Mouse (Mus musculus) stomach, embryonic 15.5 days (tissue): ENCODE measurements at regions not wholly inside any gene's neighbourhood (a gene's known extent, or its start where the extent isn't known, plus 50 kb on each side); places are given as distances from the start of the nearest gene placed in this dataset.
A peak's percentile ranks its signal among the peaks of the same experiment; 100 is the strongest.

Experiments used
- ATAC-seq: fragments of 200-750 bp; cut with Nextera tagmentation; 2 replicates; pipeline ENCODE4 v1.8.0; 2017; ENCODE audit warnings: low read depth, moderate number of reproducible peaks, moderate TSS enrichment; ENCODE audit not compliant: insufficient read depth, low FRiP score
- H3K27ac ChIP-seq: fragments of 300-500 bp; sonication (generic); 2 replicates; pipeline ENCODE4 v1.5.1; 2015; ENCODE audit warnings: mild to moderate bottlenecking, inconsistent platforms
- H3K27me3 ChIP-seq: fragments of 300-500 bp; sonication (generic); replicated peaks from 2 replicates; pipeline ENCODE4 v1.6.1; 2015; ENCODE audit warnings: inconsistent platforms
- H3K36me3 ChIP-seq: fragments of 300-500 bp; sonication (generic); 2 replicates; pipeline ENCODE4 v1.6.1; 2015; ENCODE audit warnings: inconsistent platforms
- H3K4me1 ChIP-seq: fragments of 300-500 bp; sonication (generic); 2 replicates; pipeline ENCODE4 v1.6.1; 2015; ENCODE audit warnings: inconsistent platforms
- H3K4me2 ChIP-seq: fragments of 300-500 bp; sonication (generic); 2 replicates; pipeline ENCODE4 v1.6.1; 2015; ENCODE audit warnings: mild to moderate bottlenecking, inconsistent platforms
- H3K4me3 ChIP-seq: fragments of 300-500 bp; sonication (generic); replicated peaks from 2 replicates; pipeline ENCODE4 v1.5.1; 2015; ENCODE audit warnings: inconsistent platforms
- H3K9ac ChIP-seq: fragments of 300-500 bp; sonication (generic); 2 replicates; pipeline ENCODE4 v1.6.1; 2015; ENCODE audit warnings: inconsistent platforms
- H3K9me3 ChIP-seq: fragments of 300-500 bp; sonication (generic); 2 replicates; pipeline ENCODE4 v1.6.1; 2016; ENCODE audit warnings: inconsistent platforms
- WGBS: fragments of 180-500 bp; shearing (Covaris S2); methylation state at CpG from one replicate; pipeline ENCODE4 v1.1.7; 2015; 5-methylcytosine and 5-hydroxymethylcytosine counted together

GRCm38 (mm10) chr4:106232499-106232970 lies 83.5 kb upstream of the Usp24 start:
- WGBS = 31% methylated on average over 9 of the region's 9 CpGs
- H3K9me3 ChIP-seq = no peaks in the 10 kb centered on the region
- no peak overlapping the region for H3K4me3 ChIP-seq
- no peaks in the 10 kb centered on the region for H3K4me1 ChIP-seq
- ATAC-seq = peak; percentile 52; the same call in 1 of the 2 replicates
- H3K27me3 ChIP-seq = no peaks in the 10 kb centered on the region
- no peak overlapping the region for H3K9ac ChIP-seq
- no peak overlapping the region; the same call in 1 of the 2 replicates for H3K4me2 ChIP-seq
- H3K36me3 ChIP-seq = no peaks in the 10 kb centered on the region
- H3K27ac ChIP-seq = no peak overlapping the region

GRCm38 (mm10) chr4:106244384-106244819 lies 71.6 kb upstream of the Usp24 start:
- Histone ChIP-seq H3K4me3 (no peak overlapping the region), H3K9ac (no peak overlapping the region), H3K4me1 (no peaks in the 10 kb centered on the region), H3K36me3 (no peaks in the 10 kb centered on the region), H3K4me2 (no peak overlapping the region), H3K9me3 (no peaks in the 10 kb centered on the region), H3K27me3 (no peaks in the 10 kb centered on the region), H3K27ac (no peak overlapping the region)
- WGBS = 85% methylated on average over 14 of the region's 14 CpGs
- ATAC-seq = no peak

- Histone ChIP-seq H3K27ac (no peak overlapping the region), H3K9me3 (no peaks in the 10 kb centered on the region), H3K9ac (no peak overlapping the region), H3K27me3 (no peaks in the 10 kb centered on the region), H3K36me3 (no peaks in the 10 kb centered on the region), H3K4me3 (no peak overlapping the region), H3K4me1 (no peaks in the 10 kb centered on the region), H3K4me2 (no peak overlapping the region)
- 85% methylated on average over 9 of the region's 9 CpGs for WGBS
- no peak for ATAC-seq
These were observed 71.0 kb upstream of the Usp24 start for GRCm38 (mm10) chr4:106244826-106245510.

- no peak overlapping the region for H3K4me2 ChIP-seq
- no peak overlapping the region for H3K4me3 ChIP-seq
- no peak overlapping the region for H3K27ac ChIP-seq
- no peak overlapping the region for H3K9ac ChIP-seq
- no peaks in the 10 kb centered on the region for H3K9me3 ChIP-seq
- 69% methylated on average over 2 of the region's 2 CpGs for WGBS
- H3K4me1 ChIP-seq = no peaks in the 10 kb centered on the region
- no peaks in the 10 kb centered on the region for H3K27me3 ChIP-seq
- no peaks in the 10 kb centered on the region for H3K36me3 ChIP-seq
- ATAC-seq = no peak
These were observed 69.3 kb upstream of the Usp24 start for GRCm38 (mm10) chr4:106246695-106247094.

- H3K27me3 ChIP-seq = no peaks in the 10 kb centered on the region
- H3K4me2 ChIP-seq = no peak overlapping the region
- no peak overlapping the region for H3K27ac ChIP-seq
- no peak for ATAC-seq
- H3K36me3 ChIP-seq = no peaks in the 10 kb centered on the region
- no peaks in the 10 kb centered on the region for H3K9me3 ChIP-seq
- WGBS = 89% methylated on average over 5 of the region's 5 CpGs
- H3K4me3 ChIP-seq = no peak overlapping the region
- no peak overlapping the region for H3K9ac ChIP-seq
- H3K4me1 ChIP-seq = no peaks in the 10 kb centered on the region
These were observed 68.6 kb upstream of the Usp24 start for GRCm38 (mm10) chr4:106247398-106247797.

- Histone ChIP-seq H3K4me2 (no peak overlapping the region), H3K9ac (no peak overlapping the region), H3K9me3 (no peaks in the 10 kb centered on the region), H3K4me3 (no peak overlapping the region), H3K4me1 (no peaks in the 10 kb centered on the region), H3K36me3 (no peaks in the 10 kb centered on the region), H3K27ac (no peak overlapping the region), H3K27me3 (no peaks in the 10 kb centered on the region)
- WGBS = 89% methylated on average over 8 of the region's 8 CpGs
- ATAC-seq = peak; percentile 89; the same call in 1 of the 2 replicates
These were observed 67.7 kb upstream of the Usp24 start for GRCm38 (mm10) chr4:106248272-106248671.

GRCm38 (mm10) chr4:106249028-106249782 lies 66.8 kb upstream of the Usp24 start:
- no peaks in the 10 kb centered on the region for H3K4me1 ChIP-seq
- no peaks in the 10 kb centered on the region for H3K27me3 ChIP-seq
- H3K36me3 ChIP-seq = no peaks in the 10 kb centered on the region
- ATAC-seq = peak; percentile 74; the same call in 1 of the 2 replicates
- no peak overlapping the region for H3K27ac ChIP-seq
- 68% methylated on average over 7 of the region's 7 CpGs for WGBS
- H3K9ac ChIP-seq = no peak overlapping the region
- H3K4me3 ChIP-seq = no peak overlapping the region
- H3K4me2 ChIP-seq = no peak overlapping the region
- H3K9me3 ChIP-seq = no peaks in the 10 kb centered on the region

GRCm38 (mm10) chr4:106250048-106250447 lies 66.0 kb upstream of the Usp24 start:
- Histone ChIP-seq H3K27me3 (no peaks in the 10 kb centered on the region), H3K4me2 (no peak overlapping the region), H3K9me3 (no peaks in the 10 kb centered on the region), H3K27ac (no peak overlapping the region), H3K4me3 (no peak overlapping the region), H3K9ac (no peak overlapping the region), H3K4me1 (no peaks in the 10 kb centered on the region), H3K36me3 (no peaks in the 10 kb centered on the region)
- 82% methylated on average over 2 of the region's 2 CpGs for WGBS
- no peak for ATAC-seq

- Histone ChIP-seq H3K9me3 (no peaks in the 10 kb centered on the region), H3K27me3 (no peaks in the 10 kb centered on the region), H3K4me2 (no peak overlapping the region), H3K4me3 (no peak overlapping the region), H3K36me3 (no peaks in the 10 kb centered on the region), H3K4me1 (0 out of 2 replicates have a peak, but pooled peaks cover 4% of the 10 kb centered on the region), H3K27ac (no peak overlapping the region), H3K9ac (no peak overlapping the region)
- ATAC-seq = no peak
- WGBS = 100% methylated on average over 1 of the region's 1 CpGs
These were observed 64.6 kb upstream of the Usp24 start for GRCm38 (mm10) chr4:106251430-106251829.

GRCm38 (mm10) chr4:106252946-106253345 lies 63.1 kb upstream of the Usp24 start:
- Histone ChIP-seq H3K4me3 (no peak overlapping the region), H3K36me3 (no peaks in the 10 kb centered on the region), H3K9ac (no peak overlapping the region), H3K27ac (no peak overlapping the region), H3K9me3 (no peaks in the 10 kb centered on the region), H3K27me3 (no peaks in the 10 kb centered on the region), H3K4me1 (0 out of 2 replicates have a peak, but pooled peaks cover 5% of the 10 kb centered on the region), H3K4me2 (no peak overlapping the region)
- no peak for ATAC-seq
- 93% methylated on average over 6 of the region's 6 CpGs for WGBS

GRCm38 (mm10) chr4:106254761-106255475 lies 61.1 kb upstream of the Usp24 start:
- Histone ChIP-seq H3K27ac (no peak overlapping the region), H3K27me3 (no peaks in the 10 kb centered on the region), H3K9ac (no peak overlapping the region), H3K9me3 (no peaks in the 10 kb centered on the region), H3K36me3 (no peaks in the 10 kb centered on the region), H3K4me1 (0 out of 2 replicates have a peak, but pooled peaks cover 5% of the 10 kb centered on the region), H3K4me2 (no peak overlapping the region), H3K4me3 (no peak overlapping the region)
- no peak for ATAC-seq
- 77% methylated on average over 3 of the region's 3 CpGs for WGBS
